Mouse (Mus musculus): ENCODE data around the gene Mfn2.
"Not testable (repeated sequence)": the region's sequence is repeated elsewhere in the genome, so short reads cannot be mapped to it uniquely, and the experiment has no call there.

The Mfn2 gene

DNA sequence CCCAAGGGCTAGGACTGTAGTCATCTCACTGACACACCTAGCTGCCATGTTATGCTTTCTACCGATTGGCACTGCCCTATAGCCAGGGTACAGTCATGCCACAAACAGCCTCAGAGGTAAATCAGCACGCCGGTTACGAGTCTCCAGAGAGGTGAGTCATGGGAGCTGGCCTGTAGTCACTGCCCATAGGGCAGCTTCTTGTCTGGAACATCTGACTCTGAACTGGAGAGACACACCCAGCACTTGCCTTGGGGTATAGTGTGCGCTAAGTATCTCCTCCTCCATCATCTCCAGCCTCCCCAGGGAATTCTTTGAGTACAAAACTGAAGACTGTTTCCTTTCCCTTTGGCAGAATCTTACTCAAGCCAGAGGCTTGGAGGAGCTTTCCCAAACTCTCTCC is 1.7 kb upstream of the Mfn2 start:
- no peak for DNase-seq

DNA sequence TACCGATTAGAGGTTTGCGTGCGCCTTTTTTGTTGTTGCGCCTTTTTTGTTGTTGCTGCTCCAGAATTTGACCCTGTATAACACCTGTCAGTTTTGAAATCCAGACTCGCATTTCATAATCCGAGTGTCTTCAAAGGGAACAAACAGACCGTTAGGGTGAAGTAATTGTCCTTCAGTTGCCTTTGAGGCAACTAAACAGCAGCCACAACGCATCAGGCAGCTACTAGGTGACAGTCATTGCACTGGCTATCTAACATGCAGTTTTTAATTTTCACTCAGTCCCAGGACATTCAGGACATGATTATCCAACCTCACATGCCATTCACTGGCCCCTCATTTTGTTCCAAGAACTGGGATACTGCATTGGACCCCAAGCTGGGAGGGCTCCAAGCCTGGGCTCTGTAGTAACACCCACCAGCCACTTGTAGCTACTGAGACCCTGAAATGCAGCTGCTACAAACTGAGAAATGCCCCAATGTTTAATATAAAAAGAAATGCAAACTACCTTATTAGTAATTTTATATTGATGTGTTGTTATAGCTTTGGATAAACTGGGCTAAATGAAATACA is 671 bp upstream of the Mfn2 start:
- no peak for DNase-seq

DNA sequence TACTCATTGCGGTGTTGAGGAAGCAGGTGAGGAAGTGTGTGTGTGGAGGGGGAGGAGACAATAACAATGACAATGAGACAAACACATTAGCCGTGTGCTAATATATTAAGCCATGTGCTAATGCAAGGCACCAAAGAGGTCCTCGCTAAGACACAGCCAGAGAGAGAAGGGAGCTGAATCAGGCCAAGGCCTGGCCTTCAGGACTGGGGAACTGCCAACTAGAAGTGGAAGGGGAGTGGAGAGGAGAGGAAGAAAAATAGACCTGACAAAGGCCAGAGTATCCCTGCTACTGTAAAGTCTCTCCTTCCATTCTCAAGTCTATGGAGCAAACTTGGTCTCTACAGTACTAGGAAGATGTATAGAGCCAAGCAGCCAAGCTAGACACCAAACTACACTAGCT is 903 bp downstream of the Mfn2 start:
- DNase-seq = no peak

DNA sequence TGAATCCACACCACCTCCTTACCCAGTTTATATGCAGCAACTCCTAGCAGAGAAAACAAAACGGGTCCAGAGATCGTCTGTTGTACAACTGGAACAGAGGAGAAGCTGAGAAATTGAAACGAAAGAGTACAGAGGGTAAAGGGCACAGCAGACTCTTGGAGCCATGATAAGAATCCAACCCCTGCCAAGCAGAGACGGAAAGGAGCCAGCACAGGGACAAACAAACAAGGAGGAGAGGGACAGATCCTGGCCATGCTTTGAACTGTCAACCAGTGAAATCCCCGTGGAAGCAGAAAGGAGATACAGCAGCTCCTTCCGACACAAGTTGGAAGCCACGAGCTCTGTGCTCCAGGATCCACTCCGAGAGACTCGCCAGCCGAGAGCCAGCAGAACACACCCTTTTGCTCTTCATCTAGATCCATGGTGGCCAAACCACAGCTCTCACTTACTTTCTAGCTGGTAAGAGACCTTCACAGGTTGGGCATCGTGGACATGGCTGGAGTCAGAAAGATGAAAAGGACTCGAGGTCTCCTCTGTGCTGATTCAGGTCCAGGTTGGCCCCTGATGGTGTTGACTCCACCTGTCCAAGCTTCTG is 1.5 kb downstream of the Mfn2 start:
- peak; percentile 38 for DNase-seq

DNA sequence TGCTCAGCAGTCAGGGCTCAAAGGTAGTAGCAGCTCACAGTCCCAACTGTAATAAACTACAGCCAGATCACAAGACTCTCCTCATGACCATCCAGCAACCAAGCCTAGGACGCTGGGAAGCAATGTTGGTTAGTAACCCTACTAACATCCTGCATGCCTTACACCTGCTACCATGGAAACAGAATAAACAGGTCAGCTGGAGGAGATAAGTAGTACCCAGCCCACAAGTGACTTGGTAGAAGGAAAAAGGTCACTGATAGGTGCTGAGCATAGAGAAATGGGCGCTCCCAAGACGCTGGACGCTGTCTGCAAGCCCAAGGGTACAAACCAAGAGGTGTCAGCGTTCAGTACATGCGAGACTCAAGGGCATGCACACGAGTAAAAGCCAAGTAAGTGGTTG is 4.1 kb downstream of the Mfn2 start:
- DNase-seq = peak; percentile 41

DNA sequence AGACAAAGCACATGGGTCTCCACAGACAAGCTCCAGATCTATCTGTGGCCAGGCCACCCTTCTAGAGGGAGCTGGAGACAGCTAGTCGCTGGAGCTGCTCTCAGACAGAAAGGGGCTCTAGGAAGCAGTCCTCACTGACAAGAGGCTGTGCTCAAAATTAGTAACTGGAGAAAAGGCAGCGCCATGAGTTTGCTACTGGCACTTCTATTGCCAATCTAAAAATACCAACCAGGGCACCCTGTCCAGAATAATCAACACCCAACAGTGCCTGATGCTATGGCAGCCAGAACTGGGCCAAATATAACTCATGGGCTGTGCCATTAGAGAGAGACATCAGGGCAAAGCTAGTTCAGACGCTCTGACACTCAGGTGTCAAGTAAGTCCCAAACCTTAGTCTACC is 7.2 kb downstream of the Mfn2 start:
- no peak for DNase-seq

DNA sequence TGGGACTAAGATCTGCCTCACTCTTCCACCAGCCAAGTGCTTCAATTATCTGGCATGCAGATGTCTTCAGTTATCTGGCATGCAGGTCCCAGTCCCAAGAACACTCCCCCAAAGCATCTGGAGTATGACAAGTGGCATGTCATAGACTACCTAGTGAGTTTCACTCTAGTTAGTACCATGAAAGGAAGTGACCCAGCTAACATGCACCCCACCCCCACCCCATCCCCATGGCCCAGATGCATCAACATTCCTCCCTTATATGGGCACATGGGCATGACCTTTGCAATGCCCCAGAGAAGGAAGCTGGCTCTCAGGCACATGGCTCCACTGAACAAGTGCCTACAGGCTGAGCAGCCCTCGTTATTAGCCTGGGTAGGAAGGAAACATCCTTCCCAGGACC is 8.1 kb downstream of the Mfn2 start:
- no peak for DNase-seq

DNA sequence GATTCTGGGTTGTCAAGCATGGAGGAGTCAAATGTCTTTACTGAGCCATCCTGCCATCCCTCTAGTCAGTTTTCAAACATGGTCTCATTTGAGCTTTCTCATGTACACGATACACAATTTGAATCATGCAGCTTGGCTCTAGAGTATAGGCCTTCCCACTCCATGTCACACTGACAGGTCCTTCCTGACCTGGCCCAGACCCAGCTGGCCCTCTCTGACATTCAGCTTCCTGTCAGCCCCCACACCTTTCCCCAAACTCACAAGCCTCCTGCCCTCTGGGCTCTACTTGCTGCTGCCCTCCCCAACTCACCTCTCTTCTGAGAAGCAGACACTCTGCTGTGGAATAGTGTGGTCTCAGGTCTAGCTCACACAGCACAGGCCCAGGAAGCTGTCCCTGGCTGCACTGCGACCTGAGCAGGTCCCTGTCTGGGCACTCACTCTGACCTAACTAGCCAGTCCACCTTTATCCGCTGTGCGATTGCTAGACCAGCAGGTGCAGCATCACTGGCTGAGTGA is 8.6 kb downstream of the Mfn2 start:
- no peak for DNase-seq

DNA sequence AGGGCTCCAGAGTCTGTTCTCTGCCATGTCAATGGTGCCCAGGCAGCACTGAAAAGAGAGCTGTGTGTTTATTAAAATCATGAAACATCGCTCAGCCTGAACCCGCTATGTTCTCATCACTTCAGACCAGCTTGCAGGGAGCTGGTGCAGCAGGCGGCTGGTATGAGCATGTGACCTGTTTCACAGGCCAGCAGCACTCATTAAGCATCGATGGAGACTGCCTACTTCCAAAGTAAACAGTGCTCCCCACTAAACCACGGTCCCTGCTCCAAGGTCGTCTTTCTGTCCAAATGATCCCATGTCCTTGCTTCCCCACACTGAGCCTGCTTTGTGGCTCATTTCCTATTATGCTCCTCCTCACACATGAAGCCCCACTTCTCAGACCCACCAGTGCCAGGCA is 14.2 kb downstream of the Mfn2 start:
- DNase-seq = peak; percentile 54

DNA sequence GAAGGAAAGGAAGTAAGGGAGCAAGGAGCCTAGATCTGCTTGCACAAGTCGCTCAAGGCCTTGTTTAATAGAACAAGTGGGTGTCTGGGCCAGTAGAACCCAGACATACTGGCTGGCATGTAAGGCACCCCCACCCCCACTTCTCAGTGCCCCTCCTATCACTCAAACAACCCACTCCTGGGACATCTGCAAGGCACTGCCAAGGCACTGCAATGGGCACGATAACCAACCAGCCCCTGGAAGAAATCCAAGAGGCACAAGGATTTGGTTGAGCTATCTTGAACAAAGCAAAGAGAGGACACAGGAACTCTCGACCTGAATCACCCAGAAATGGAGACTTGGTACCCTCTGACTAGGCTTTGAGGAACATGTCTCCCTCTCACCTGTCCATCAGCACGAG is 16.3 kb downstream of the Mfn2 start:
- DNase-seq = no peak

DNA sequence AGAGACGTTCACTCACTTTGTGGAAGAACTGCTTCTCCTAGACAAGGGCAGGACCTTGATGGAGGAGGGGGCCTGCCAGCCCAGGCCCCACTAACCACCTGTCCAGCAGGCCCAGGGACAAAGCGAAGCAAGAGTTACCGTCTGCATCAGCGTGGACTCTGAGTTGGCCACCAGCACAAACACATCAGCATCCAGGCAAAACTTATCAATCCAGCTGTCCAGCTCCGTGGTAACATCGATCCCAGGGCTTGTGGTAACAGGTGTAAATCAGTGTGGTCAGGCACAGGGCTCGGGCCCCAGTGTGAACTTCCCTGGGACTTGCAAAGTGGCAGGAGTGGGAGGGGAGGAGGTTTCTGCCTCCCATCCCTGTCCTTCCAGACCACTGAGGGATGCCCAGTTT is 17.2 kb downstream of the Mfn2 start:
- no peak for DNase-seq

DNA sequence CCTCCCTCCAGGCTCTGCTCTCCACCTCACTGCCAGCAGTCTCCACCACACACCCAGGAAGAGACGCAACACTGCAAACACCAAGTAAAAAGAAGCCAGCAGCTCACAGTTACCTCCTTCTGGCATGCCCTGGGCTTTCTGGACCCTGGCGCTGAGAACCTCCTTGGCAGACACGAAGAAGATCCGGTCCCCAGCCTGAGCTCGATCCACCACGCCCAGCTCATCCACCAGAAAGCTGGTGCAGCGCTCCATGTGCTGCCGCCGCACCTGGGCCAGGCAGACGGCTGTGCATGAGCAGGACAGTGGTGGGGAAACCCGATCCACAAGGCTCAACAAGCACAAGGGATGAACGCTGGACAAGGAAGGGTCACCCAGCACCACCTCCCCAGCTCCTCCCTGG is 18.3 kb downstream of the Mfn2 start:
- DNase-seq = no peak

DNA sequence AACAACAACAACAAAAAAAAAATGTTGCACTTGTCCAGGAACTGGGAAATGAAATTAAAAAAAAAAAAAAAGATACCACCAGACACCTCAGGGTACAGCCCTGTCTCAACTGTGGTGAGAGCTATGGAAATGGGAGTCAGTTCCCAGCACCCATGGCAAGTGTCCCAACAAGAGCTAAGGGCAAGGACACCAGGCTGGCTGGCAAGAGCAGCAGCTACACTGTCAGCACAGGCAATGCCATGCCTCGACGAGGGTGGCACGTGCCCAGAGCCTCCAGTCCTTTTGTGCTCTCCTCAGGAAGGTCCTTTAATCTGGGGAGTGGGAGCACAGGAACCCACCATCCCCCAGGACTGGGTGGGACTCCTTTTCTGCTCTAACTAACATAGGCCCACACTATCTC is 20.4 kb downstream of the Mfn2 start:
- DNase-seq = no peak

DNA sequence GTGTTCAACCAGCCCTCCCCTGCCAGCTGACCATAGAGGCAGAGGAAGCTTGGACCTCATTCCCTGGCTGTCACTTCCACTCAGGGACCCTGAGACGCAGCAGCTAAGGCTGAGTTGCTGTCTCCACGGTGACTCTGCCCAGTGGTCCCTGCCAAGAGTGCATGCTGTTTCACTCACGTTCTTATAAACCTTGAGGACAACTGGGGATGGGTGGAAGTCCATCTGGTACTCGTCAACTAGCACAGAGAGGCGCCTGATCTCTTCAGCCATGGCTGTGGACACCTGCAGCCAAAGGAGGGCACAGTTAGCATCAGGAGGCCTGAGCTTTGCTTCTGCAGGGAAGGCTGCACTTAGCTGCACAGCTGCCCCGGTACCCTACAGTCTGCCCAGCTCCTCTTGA is 21.5 kb downstream of the Mfn2 start:
- DNase-seq = no peak

DNA sequence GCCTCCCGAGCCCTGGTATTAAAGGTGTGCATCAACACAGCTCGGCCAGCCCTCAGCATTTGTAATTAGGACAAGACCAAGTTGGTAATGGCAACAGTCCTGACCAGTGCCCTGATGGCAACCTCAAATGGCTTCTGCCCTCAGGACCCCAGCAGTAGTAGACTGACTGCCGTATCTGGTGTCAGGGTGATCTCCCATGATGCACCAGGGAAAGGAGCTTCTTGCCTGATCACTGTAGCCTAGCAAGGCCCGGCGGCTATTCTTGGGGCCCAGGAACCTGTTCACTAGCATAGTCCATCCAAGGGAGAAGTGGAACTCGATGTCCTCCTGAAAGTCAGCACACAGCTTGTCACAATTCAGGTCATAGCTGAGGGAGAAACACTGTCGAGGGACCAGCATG is 22.7 kb downstream of the Mfn2 start:
- no peak for DNase-seq

DNA sequence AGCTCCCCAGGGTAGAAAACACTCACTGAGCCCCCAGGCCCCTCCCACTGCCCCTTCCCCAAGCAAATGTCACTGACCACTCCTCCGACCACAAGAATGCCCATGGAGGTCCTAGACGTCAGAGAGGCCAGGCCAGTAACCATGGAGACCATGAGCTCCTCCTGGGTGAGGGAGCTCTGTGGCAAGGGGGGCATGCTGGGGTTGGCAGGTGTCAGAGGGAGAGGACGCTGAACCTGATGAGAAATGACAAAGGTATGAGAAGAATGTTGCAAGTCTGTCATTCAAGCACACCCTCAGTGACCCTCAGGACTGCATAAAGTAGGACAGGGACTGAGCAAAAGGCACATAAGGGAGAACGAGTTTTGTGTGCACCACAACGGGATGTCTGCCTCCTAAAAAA is 24.6 kb downstream of the Mfn2 start:
- no peak for DNase-seq

DNA sequence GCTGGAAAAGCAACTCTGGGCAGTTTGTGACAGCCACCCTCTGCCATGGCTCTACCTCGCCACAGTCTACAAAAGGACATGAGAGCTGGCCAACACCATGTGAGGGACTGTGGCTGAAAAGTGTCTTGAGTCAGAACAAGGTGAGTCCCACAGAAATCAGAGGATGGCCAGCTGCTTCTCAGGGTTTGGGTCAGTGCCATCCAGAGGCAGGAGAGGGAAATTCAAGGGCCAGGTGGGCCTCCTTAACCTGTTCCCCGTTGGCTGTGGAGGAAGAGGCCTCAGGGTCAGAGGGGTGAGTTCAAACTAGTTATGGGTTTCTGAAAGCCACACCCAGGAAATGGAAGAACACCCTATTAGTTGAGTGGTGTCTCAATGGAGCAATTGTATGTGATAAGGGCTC is 25.0 kb downstream of the Mfn2 start:
- DNase-seq = no peak

DNA sequence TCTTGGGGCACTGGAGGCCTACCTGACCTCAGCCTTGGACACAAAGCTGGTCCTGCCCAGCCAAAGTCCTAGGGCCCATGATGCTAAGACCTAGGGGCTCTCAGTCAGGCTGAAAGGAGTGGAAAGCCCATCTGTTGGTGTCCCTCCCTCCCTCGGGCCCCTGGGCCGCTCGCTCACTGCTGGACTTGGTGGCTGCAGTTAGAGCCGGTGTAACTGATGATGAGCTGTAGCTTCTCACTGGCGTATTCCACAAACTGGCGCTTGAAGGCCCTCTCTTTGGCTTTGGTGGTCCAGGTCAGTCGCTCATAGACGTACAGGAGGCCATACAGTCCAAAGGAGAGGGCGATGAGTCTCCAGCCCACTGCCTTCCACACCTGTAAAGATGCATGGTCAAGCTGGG is 26.0 kb downstream of the Mfn2 start:
- no peak for DNase-seq

DNA sequence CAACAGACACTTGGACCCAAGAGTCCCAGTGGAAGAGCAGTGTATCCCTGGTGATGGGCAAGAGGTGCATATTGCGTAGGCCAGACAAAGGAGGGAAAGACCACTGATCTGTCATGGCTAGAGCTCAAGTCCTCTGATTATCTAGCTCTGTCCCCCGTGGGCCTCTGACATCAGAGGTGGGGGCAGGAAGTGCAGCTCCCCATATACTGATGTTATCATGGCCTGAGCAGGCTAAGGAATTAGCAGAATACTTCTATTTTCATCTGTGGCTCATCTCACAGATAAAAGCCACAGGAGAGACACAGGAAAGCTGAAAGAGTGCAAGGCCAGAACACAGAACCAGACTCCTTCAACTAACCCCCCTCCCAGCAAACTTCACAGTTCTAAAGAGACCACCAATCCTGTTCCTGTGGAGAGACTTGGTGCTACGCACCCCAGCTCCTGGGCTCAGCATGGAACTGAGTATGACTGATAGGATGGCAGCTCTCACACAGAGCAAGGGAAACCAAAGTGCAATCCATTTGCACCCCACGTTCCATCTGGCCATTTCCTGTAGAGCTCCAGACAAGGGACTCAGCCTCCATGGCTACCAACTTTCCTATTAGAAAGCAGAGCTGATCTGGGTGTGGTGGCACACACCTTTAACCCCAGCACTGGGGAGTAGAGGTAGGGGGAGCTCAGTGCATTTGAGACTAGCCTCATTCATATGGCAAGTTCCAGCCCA is 28.5 kb downstream of the Mfn2 start:
- no peak for DNase-seq

DNA sequence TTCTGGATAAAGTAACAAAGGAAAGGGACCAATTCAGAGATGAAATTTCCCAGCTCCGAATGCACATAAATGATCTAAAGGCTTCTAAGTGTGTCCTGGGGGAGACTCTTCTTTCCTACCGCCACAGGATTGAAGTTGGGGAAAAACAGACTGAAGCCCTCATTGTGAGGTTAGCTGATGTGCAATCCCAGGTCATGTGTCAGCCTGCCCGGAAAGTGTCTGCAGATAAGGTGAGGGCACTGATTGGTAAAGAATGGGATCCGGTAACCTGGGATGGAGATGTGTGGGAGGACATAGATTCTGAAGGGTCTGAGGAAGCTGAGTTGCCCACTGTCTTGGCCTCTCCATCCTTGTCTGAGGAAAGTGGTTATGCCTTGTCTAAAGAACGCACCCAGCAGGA is 35.3 kb downstream of the Mfn2 start:
- no peak for DNase-seq

DNA sequence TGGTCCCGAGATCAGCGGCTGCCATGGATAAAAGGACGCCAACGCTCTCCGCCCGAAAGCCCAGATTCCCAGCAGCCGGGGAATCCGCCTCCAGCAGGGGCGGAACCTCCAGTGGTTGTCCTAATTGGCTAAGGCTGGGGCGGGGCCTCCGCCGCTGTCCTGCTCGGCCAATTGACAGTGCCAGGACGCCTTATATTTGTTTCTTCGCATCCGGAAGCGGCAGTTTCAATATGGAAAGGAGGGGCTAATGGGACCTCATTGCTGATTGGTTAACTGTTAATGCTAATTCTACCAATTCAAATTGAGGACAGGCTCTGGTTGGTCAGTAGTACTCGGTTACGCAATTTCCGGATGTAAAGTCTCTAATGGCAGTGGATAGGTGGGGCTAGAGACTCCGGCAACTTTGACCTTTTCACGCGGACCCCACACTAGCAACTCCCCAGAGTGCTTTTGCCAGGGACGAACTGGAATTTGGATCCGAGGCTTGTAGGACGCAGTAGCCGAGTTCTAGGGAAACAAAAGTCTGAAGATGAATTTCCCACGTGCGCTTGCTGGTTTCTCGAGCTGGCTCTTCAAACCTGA is 36.0 kb downstream of the Mfn2 start, which contains the start of the genes Miip and Fv1:
Miip (minus strand) TSS at position 367 of the 582 bp plus-strand sequence.
Fv1 (plus strand) TSS at position 530 of the 582 bp plus-strand sequence.
- DNase-seq = peak; percentile 99

DNA sequence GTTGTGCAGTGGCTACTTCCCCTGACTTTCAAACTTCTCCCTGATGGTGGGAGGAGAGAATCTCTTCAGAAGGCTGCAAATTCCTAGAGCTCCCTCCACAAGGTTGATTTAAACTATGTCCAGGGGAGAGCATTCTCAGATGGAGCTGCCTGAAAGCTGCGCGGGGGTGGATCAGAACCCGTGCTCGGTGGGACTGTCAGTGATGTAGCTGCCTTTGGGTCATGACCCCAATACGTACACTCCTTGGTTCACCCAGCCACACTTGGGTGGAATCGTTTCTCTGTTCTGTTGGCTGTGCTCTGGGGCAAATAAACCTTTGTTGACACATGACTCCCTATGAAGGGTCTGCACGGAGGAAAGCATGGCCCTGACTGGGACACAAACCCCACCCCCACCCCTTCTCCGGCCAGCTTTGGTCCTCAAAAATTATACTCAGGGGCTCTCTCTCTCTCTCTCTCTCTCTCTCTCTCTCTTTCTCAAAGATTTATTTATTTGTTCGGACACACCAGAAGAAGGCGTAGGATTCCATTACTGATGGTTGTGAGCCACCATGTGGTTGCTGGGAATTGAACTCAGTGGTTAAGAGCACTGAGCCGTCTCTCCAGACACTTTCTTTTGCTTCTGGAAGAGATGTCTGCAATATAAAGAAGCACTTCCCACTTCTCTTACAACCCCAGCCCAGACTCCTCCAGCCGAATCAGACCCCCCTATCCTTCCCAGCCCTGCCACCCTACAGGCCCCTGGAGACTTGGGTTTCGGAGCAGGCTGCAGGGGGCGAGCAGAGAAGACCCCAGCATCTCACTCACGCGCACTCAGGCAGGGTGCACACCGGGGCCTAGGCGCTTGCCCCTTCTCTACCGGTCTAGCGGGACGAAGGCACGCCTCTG is 36.7 kb downstream of the Mfn2 start:
- DNase-seq = no peak

DNA sequence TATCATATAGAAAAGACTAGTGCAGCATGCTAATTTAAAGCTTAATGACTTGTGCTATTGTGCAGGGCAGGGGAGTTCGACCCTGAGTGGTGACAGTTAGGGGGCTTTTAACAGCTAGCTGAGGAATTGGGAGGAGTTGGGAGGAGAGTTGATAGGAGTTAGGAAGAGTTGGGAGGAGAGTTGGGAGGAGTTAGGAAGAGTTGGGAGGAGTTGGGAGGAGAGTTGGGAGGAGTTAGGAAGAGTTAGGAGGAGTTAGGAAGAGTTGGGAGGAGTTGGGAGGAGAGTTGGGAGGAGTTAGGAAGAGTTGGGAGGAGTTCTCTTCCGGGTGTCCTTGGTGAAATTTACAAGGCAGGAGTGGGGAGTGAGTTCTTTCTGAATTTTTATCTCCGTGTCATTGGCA is 37.7 kb downstream of the Mfn2 start:
- DNase-seq = not testable (repeated sequence)

Measured in kidney, adult 11 months (tissue).